Comparison of ENCODE assay signal across 13 mouse cellular contexts in the genomic region with DNA sequence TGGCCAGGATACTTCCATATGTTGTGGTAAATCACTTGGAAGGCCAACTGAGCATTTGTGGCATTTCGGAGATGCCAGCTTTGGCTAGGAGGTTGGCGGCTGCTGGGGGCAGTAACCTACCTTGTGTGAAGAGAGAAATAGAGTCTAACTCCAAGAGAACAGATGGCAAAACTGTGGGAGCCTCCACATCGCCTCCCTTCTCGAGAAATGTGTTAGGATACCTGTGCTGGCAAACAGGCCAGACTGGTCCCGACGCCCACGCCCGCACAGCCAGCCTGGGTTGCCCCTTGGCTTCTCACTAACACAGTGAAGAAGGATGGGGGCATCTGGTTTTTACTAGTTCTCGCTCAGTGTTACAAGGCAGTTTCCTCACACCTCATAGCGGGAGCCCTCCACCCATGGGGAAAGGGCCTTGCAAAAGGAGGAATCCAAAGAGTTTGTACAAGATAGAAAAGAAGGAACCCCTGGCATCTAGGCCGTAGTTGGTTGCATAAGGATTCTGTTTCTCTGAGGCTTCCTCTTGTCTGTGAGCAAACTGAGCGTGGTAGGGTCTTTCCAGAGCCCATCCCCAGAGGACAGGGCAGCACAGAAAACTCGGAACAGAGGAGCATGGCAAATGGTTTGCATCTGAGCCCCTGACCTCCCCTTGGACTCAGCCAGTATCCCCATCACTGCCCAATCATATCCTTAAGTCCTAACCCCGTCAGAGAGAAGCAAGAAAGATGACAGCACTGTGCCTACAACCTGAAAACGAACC.
DNase-seq lines count a peak whose midpoint lies in the region; ATAC-seq and TF ChIP-seq lines count a peak whose summit lies in the region.
"Had no signal": no experiment of that assay in that cellular context is flagged by ENCODE, and none has a peak within 500 bp of the region (broad histone marks: within the 10 kb centered on the region; RNA-seq: fewer than 3 reads in every experiment).

No protein-coding gene starts in this region.

- ATAC-seq in erythroblast, adult 5-6 weeks (replicated peaks; ENCODE audit: low FRiP score, poor library complexity, severe bottlenecking) = no peak
- ATAC-seq: midbrain, embryonic 16.5 days; Patski had no signal

- H3K27me3 ChIP-seq in limb, embryonic 10.5 days (ENCODE audit: low read depth, poor library complexity, severe bottlenecking) = no peaks in the 10 kb centered on the region
- H3K27me3 ChIP-seq: Patski had no signal

- H3K4me3 ChIP-seq in limb, embryonic 10.5 days = no peak overlapping the region

- peak; percentile 23 for DNase-seq in layer of hippocampus, adult 11-12 months (ENCODE audit: low spot score)
- no peak for DNase-seq in layer of hippocampus, adult 18-20 months (ENCODE audit: low spot score in 2 of 2)
- peak; percentile 60 for DNase-seq in brain, embryonic 14.5 days (ENCODE audit: low read depth)
- DNase-seq in cerebellum, adult 9-10 months = peak; percentile 99
- no peak for DNase-seq in limb, embryonic 10.5 days (ENCODE audit: low spot score)
- DNase-seq in spleen, postnatal 4 days (ENCODE audit: low spot score in 2 of 2) = no peak
- DNase-seq in natural killer cell, adult 2 months (ENCODE audit: low spot score in 2 of 2) = no peak
- DNase-seq: adrenal gland, adult 8-10 months; liver had no signal

- peak overlapping the region; percentile 31; the same call in 1 of the 2 replicates for H3K27ac ChIP-seq in limb, embryonic 10.5 days
- H3K27ac ChIP-seq: kidney, postnatal 0 days had no signal

- TF ChIP-seq POLR2A in brain, embryonic 14.5 days (IDR thresholded peaks at IDR 0.05; ENCODE audit: borderline replicate concordance, extremely low read depth, insufficient read depth, insufficient read length, poor library complexity, severe bottlenecking) = no peak

- no peaks in the 10 kb centered on the region for H3K9me3 ChIP-seq in limb, embryonic 10.5 days (replicated peaks)

- no peaks in the 10 kb centered on the region for H3K36me3 ChIP-seq in limb, embryonic 10.5 days

- 79% methylated on average over 15 of the region's 15 CpGs for WGBS in limb, embryonic 10.5 days

- TF ChIP-seq CTCF in brain, embryonic 14.5 days (IDR thresholded peaks at IDR 0.05; ENCODE audit: borderline replicate concordance, extremely low read depth, insufficient read depth, insufficient read length) = no peak

- peaks cover 20% of the 10 kb centered on the region for H3K4me1 ChIP-seq in limb, embryonic 10.5 days

Comparison
In these comparisons a context has a peak if more than half of its experiments do, and no peak if none do; other contexts are left out.
1. DNase-seq: peak in layer of hippocampus, adult 11-12 months (single experiment), brain, embryonic 14.5 days (single experiment) and cerebellum, adult 9-10 months (single experiment); none in layer of hippocampus, adult 18-20 months (0 of 2), limb, embryonic 10.5 days (single experiment), spleen, postnatal 4 days (0 of 2) and natural killer cell, adult 2 months (0 of 2).